Mouse (Mus musculus) cerebellum, adult (tissue): ENCODE results near the gene Anapc2.

ENCODE experiments used
- ATAC-seq: cut with Nextera tagmentation; 2 replicates; pipeline ENCODE4 v1.9.2; 2017; ENCODE audit warnings: mild to moderate bottlenecking, moderate library complexity, mixed read lengths; ENCODE audit not compliant: insufficient number of reproducible peaks, low FRiP score, low TSS enrichment

Anapc2 gene

GRCm38 (mm10) chr2:25265897-25266656 is 6.2 kb upstream of the Anapc2 start:
- peak; percentile 65 for ATAC-seq

- no peak for ATAC-seq
Measured at GRCm38 (mm10) chr2:25266720-25267119, 5.6 kb upstream of the Anapc2 start.

GRCm38 (mm10) chr2:25267241-25267640 is 5.0 kb upstream of the Anapc2 start:
- no peak for ATAC-seq

- ATAC-seq = no peak
Measured at GRCm38 (mm10) chr2:25267746-25268309, 4.5 kb upstream of the Anapc2 start.

- ATAC-seq = peak; percentile 19; the same call in 1 of the 2 replicates
Measured at GRCm38 (mm10) chr2:25272515-25272914, 237 bp downstream of the Anapc2 start.

GRCm38 (mm10) chr2:25273010-25273409 is 732 bp downstream of the Anapc2 start:
- no peak for ATAC-seq

GRCm38 (mm10) chr2:25278928-25279882 is 6.9 kb downstream of the Anapc2 start:
- 0 out of 2 replicates have a peak, but pooled peaks have one; percentile 61 for ATAC-seq

GRCm38 (mm10) chr2:25285551-25285950 is 13.3 kb downstream of the Anapc2 start:
- no peak for ATAC-seq

- no peak for ATAC-seq
Measured at GRCm38 (mm10) chr2:25286314-25286713, 14.0 kb downstream of the Anapc2 start.

- ATAC-seq = no peak
Measured at GRCm38 (mm10) chr2:25286837-25287636, 14.8 kb downstream of the Anapc2 start.

GRCm38 (mm10) chr2:25287927-25288649 is 15.8 kb downstream of the Anapc2 start, which contains the start of gene Tmem210:
TSS of gene Tmem210 (plus strand) at chr2:25288145.
- no peak for ATAC-seq

- no peak for ATAC-seq
Measured at GRCm38 (mm10) chr2:25288734-25289345, 16.6 kb downstream of the Anapc2 start.

- ATAC-seq = no peak
Measured at GRCm38 (mm10) chr2:25289651-25290050, 17.4 kb downstream of the Anapc2 start, which contains the start of gene Lrrc26. TSS of gene Lrrc26 (plus strand) at chr2:25289915.

- peak; percentile 5; the same call in 1 of the 2 replicates for ATAC-seq
Measured at GRCm38 (mm10) chr2:25290101-25290815, 18.0 kb downstream of the Anapc2 start.

GRCm38 (mm10) chr2:25290816-25291130 is 18.5 kb downstream of the Anapc2 start:
- ATAC-seq = no peak

GRCm38 (mm10) chr2:25291184-25292053 is 19.1 kb downstream of the Anapc2 start:
- no peak for ATAC-seq

- ATAC-seq = no peak
Measured at GRCm38 (mm10) chr2:25292054-25292544, 19.8 kb downstream of the Anapc2 start.
